Mouse (Mus musculus): ENCODE results near the gene Dact2. TPM values are rescaled to one million over a fixed set of nuclear protein-coding genes. Genes with fewer than 3 reads are reported as not detected.
A peak's percentile ranks its signal among the peaks of the same experiment; 100 is the strongest.

The Dact2 gene
- polyA plus RNA-seq, 1 experiment from 2014 or later = 4.6 TPM

DNA sequence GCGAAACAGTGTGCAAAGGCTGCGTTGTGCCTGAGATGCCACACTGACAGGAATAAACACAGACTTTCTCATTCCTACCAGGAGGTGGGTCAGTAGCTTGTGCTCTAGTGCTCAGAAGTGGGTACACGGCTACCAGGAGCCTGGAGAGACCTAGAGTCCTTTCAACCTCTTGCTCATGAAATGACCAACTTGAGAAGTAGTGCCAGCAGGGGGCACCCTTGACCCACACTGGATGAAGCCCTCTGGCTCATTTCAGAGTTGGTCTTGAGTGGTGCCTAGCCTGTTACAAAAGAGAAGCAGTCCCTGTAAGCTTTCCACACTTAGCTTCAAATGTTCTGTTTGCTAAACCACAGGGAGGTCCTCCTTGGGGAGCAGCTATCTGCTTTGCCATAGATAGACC lies 28.5 kb upstream of the Dact2 start:
- Histone ChIP-seq H3K36me3 (no peaks in the 10 kb centered on the region), H3K27me3 (peaks cover 9% of the 10 kb centered on the region; the same call in 1 of the 2 replicates), H3K4me2 (no peak overlapping the region), H3K9me3 (no peaks in the 10 kb centered on the region), H3K4me1 (peaks cover 8% of the 10 kb centered on the region; the same call in 1 of the 2 replicates), H3K4me3 (no peak overlapping the region), H3K9ac (no peak overlapping the region), H3K27ac (no peak overlapping the region)
- WGBS = 38% methylated on average over 3 of the region's 3 CpGs
- no peak for ATAC-seq (ENCODE audit: borderline replicate concordance, extremely low read depth, low FRiP score, low TSS enrichment)

DNA sequence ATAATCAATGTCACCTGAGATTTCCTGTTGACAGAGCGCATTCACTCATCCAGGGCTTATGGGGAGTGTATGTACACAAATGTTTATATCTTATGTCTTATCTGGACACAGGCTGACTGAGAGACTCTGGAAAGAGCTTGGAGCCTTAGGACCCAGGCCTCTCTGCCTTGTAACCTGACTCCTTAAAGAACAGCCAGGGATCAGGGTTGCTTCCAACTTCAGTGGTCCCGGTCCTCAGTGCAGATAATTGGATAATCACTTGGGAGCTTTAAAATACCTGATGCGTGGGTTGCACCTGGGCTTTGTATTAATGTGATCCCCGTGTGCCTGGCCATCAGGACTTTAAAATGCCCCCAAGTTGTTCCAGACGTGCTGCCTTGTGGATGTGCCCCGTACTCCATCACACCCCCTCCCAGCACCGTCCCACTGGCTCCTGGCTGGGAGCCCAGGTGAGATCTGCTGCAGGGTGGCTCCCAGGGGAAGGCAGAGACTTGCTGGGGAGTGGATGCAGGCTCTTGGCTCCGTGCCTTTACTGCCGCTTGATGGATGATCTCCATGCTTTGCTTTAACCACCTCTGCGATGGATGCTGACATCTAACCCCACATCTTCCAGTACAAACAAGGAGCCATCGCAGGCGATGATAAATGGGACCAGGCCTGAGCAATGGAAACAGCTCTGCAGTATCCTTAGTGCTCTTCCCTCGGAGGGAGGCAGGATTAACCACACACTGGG lies 26.8 kb upstream of the Dact2 start:
- Histone ChIP-seq H3K9me3 (no peaks in the 10 kb centered on the region), H3K9ac (no peak overlapping the region), H3K27ac (no peak overlapping the region), H3K4me3 (no peak overlapping the region), H3K27me3 (peaks cover 9% of the 10 kb centered on the region; the same call in 1 of the 2 replicates), H3K4me2 (no peak overlapping the region), H3K36me3 (no peaks in the 10 kb centered on the region), H3K4me1 (peaks cover 12% of the 10 kb centered on the region; the same call in 1 of the 2 replicates)
- WGBS = 9% methylated on average over 13 of the region's 13 CpGs
- ATAC-seq (ENCODE audit: borderline replicate concordance, extremely low read depth, low FRiP score, low TSS enrichment) = no peak

DNA sequence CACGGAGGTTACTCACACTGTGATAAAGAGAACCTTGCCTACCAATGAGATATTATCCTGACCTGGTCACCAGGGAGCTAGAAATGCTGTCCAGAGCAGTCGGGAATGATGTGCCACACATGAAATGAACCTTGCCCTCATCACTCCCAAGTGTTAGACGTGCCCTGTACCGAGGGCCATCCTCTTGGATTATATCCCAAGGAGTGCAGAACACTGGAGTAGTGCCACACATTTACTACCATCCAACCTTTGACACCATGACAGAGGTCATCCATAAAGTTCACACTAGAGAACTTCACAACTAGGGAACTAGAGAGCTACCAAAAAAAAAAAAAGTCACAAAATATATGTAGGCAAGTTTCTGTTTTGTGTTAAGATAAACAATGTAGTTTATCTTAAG lies 24.3 kb upstream of the Dact2 start:
- peaks cover 9% of the 10 kb centered on the region; the same call in 1 of the 2 replicates for H3K27me3 ChIP-seq
- 54% methylated on average over 4 of the region's 4 CpGs for WGBS
- no peak for ATAC-seq (ENCODE audit: borderline replicate concordance, extremely low read depth, low FRiP score, low TSS enrichment)

DNA sequence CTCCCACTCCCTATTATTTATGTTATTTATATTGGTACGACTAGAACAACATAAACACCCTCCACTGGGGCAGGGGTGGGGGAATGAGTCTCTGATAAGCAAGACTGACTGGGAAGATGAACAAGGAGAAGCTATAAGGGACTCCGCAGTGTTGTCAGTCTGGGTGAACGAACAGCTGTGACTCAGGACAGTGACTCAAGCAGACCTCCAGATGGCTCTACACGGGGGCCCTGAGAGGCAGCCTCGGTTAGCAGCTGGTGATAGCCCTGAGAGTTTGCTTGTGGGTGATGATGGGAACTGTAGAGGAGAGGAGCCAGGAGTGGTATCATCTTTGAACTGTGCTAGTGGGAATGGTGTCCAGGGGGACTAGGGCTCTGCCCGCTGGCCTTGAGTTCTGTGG lies 23.5 kb upstream of the Dact2 start:
- H3K4me3 ChIP-seq = no peak overlapping the region
- H3K9ac ChIP-seq = no peak overlapping the region
- ATAC-seq (ENCODE audit: borderline replicate concordance, extremely low read depth, low FRiP score, low TSS enrichment) = peak; percentile 50; the same call in 1 of the 2 replicates
- peaks cover 9% of the 10 kb centered on the region; the same call in 1 of the 2 replicates for H3K27me3 ChIP-seq
- WGBS = 24% methylated on average over 6 of the region's 6 CpGs
- no peak overlapping the region for H3K4me2 ChIP-seq
- H3K9me3 ChIP-seq = no peaks in the 10 kb centered on the region
- no peaks in the 10 kb centered on the region for H3K36me3 ChIP-seq
- H3K4me1 ChIP-seq = peaks cover 12% of the 10 kb centered on the region; the same call in 1 of the 2 replicates
- H3K27ac ChIP-seq = no peak overlapping the region

More for the DNA sequence above, 24.3 kb upstream of the Dact2 start:
- Histone ChIP-seq H3K9me3 (no peaks in the 10 kb centered on the region), H3K9ac (no peak overlapping the region), H3K4me1 (peaks cover 12% of the 10 kb centered on the region; the same call in 1 of the 2 replicates), H3K4me2 (no peak overlapping the region), H3K36me3 (no peaks in the 10 kb centered on the region), H3K4me3 (no peak overlapping the region), H3K27ac (no peak overlapping the region)

DNA sequence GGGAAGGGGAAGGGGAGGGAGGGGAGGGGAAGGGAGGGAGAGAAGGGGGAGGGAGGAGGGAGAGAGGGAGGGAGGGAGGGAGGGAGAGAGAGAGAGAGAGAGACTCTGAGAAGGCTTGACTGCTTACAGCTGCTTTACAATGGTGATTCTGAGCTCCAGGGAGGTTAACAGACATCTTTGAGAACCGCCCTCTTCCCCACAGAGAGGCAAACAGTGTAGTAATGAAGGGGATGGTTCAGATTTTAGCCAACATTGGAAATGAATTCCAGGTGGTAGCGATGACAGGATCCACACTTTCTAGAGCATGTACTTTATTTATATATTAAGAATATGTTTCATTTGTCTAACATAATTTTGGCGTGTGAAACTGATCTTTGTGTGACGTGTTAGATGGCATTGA lies 22.7 kb upstream of the Dact2 start:
- no peak for ATAC-seq (ENCODE audit: borderline replicate concordance, extremely low read depth, low FRiP score, low TSS enrichment)
- H3K27me3 ChIP-seq = peaks cover 9% of the 10 kb centered on the region; the same call in 1 of the 2 replicates
- 22% methylated on average over 4 of the region's 4 CpGs for WGBS

DNA sequence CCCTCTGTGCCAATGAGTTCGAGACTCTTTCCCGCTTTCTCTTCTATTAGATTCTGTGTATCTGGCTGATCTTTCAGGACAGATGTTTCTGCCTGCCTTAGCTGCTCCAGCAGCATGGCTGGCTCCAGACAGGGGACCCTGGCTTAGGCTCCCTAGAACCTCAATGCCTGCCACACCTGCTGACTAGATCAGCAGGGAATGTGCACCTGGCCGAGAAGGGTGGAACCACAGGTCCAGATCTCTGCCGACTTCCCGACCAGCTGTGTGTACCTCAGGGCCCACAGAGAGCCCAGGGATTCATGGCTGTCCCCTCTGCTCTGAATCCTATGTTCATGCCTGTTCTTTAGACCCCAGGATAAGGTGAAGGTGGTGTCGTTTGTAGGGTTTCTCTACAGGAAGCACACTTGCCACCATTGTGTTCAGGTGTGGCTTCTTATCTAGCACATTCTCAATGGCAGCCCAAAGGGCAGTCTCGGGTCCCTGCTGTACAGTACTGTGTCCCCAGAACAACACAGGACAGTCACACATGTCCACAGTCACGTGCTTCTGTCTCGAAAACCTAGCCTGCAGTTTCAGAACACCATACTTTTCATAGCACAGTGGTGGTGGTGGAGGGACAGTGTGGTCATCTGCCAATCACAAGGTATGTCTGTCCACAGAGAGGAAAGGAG lies 22.0 kb upstream of the Dact2 start:
- no peaks in the 10 kb centered on the region for H3K36me3 ChIP-seq
- peaks cover 5% of the 10 kb centered on the region; the same call in 1 of the 2 replicates for H3K27me3 ChIP-seq
- no peaks in the 10 kb centered on the region for H3K9me3 ChIP-seq
- no peak for ATAC-seq (ENCODE audit: borderline replicate concordance, extremely low read depth, low FRiP score, low TSS enrichment)
- H3K4me2 ChIP-seq = no peak overlapping the region
- H3K9ac ChIP-seq = no peak overlapping the region
- no peak overlapping the region for H3K4me3 ChIP-seq
- peaks cover 7% of the 10 kb centered on the region; the same call in 1 of the 2 replicates for H3K4me1 ChIP-seq
- WGBS = 61% methylated on average over 9 of the region's 9 CpGs
- H3K27ac ChIP-seq = no peak overlapping the region

More for the DNA sequence above, 22.7 kb upstream of the Dact2 start:
- Histone ChIP-seq H3K9ac (no peak overlapping the region), H3K4me1 (peaks cover 12% of the 10 kb centered on the region; the same call in 1 of the 2 replicates), H3K4me3 (no peak overlapping the region), H3K4me2 (no peak overlapping the region), H3K9me3 (no peaks in the 10 kb centered on the region), H3K27ac (no peak overlapping the region), H3K36me3 (no peaks in the 10 kb centered on the region)

DNA sequence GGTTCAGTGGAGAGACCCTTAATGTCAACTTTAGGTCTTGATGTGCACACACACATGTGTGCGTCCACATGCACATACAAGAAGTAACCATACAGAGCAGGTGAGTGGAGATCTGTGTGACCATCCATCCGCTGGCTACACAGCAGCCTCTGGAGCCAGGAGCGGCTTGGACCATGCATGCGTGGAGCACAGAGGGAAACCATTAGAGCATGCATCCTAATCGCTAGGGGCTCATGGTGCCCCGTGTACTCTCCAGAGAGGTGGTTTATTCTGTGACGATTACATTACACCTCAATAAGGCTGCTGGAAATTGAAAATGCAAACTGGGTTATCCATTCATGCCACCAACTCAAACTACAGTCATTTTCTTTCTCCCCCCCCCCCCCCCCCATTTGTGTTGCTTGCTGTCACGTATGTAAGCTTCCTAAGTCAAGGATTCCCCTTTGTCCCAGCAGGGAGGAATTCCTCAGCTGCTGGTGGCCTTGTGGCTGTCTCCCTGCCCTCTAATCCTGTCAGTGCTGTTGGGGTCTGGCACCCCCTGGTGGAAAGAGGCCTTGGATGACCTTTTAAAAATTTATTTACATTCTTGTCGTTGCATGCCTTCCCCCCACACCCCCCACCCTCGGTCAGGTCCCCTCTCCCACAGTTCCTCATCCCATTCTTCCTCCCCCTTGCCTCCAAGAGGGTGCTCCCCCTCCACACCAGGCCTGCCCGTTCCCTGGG lies 17.9 kb upstream of the Dact2 start:
- no peak overlapping the region for H3K4me2 ChIP-seq
- H3K9me3 ChIP-seq = no peaks in the 10 kb centered on the region
- H3K36me3 ChIP-seq = no peaks in the 10 kb centered on the region
- H3K27ac ChIP-seq = no peak overlapping the region
- H3K9ac ChIP-seq = no peak overlapping the region
- H3K4me3 ChIP-seq = no peak overlapping the region
- no peaks in the 10 kb centered on the region for H3K27me3 ChIP-seq
- no peak for ATAC-seq (ENCODE audit: borderline replicate concordance, extremely low read depth, low FRiP score, low TSS enrichment)
- WGBS = 30% methylated on average over 11 of the region's 11 CpGs
- no peaks in the 10 kb centered on the region for H3K4me1 ChIP-seq

DNA sequence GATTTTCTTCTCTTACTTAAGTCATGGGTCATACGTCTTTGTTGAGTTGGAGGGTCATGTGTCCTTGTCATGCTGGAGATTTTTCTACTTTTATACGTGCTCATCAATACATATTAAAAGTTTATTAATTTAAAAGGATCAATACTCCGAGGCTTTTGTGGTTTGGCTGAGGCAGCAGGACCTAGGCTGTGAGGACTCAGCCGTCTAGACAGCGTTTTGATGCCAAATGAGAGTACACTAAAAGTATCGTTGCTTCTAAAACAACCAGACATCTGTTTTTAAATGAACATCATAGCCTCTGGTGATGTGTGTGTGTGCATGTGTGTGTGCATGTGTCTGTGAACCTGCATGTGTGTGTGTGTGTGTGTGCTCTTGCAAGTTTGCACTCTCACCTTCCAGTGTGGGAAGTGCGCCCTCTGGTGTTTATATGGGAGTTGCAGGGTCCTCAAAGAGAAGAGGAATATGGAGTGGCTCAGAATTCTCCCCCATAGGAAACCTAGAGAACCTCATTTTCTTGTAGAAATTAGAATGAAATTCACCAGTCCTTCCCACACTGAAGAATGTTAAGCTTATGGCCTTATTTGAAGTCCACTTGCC lies 16.6 kb upstream of the Dact2 start:
- no peaks in the 10 kb centered on the region for H3K4me1 ChIP-seq
- no peaks in the 10 kb centered on the region for H3K9me3 ChIP-seq
- H3K27ac ChIP-seq = no peak overlapping the region
- H3K4me3 ChIP-seq = no peak overlapping the region
- no peak overlapping the region for H3K4me2 ChIP-seq
- 56% methylated on average over 7 of the region's 7 CpGs for WGBS
- no peaks in the 10 kb centered on the region for H3K27me3 ChIP-seq
- no peak for ATAC-seq (ENCODE audit: borderline replicate concordance, extremely low read depth, low FRiP score, low TSS enrichment)
- no peaks in the 10 kb centered on the region for H3K36me3 ChIP-seq
- H3K9ac ChIP-seq = no peak overlapping the region

DNA sequence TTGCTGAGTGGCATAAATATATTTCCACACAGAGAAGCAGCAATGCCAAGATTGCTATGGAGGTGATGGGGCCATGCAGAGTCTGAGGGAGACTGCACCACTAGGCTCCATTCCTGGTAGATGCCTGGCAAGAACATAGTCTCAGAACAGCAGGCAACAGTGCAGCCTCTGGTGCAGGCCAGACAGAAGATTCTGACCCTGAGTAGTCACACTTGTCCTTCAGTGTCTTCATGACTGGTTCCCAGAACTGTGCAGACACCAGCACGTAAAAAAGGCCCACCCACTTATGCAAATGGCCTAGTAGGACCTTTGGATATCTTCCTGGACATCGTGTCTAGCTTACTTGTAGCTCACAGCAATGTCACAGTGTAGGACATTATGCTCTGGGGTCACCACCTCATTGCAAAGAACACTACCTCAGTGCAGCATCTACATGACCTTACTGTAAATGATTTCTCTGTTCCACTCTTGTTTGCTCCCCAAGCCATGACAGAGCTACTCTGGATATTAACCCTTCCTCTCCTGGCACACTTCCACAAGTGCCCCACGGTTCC lies 9.9 kb upstream of the Dact2 start:
- Histone ChIP-seq H3K4me3 (no peak overlapping the region), H3K27me3 (no peaks in the 10 kb centered on the region), H3K4me2 (no peak overlapping the region), H3K36me3 (no peaks in the 10 kb centered on the region), H3K4me1 (no peaks in the 10 kb centered on the region), H3K9me3 (no peaks in the 10 kb centered on the region), H3K27ac (no peak overlapping the region), H3K9ac (no peak overlapping the region)
- WGBS = 54% methylated on average over 3 of the region's 3 CpGs
- no peak for ATAC-seq (ENCODE audit: borderline replicate concordance, extremely low read depth, low FRiP score, low TSS enrichment)

DNA sequence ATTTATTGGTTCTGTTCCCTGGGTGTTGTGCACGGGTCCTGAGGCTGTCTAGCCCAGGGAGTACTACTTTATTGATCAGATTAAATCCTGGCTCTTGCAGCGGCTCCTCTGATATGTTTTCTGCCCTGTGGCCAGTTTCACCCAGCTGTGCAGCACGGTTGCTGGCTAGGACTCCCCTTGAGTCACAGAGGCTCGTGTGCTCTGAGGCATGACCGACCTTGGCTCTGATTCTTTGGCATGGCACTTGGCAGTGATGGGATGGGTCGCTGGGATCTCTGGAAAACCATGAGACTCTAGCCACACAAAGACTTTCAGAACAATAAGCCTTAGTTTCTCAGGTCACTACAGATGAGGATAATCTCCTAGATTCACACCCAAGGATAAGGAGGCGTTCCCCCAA lies 8.7 kb upstream of the Dact2 start:
- no peak overlapping the region for H3K4me3 ChIP-seq
- ATAC-seq (ENCODE audit: borderline replicate concordance, extremely low read depth, low FRiP score, low TSS enrichment) = no peak
- H3K27me3 ChIP-seq = no peaks in the 10 kb centered on the region
- no peak overlapping the region for H3K27ac ChIP-seq
- H3K4me1 ChIP-seq = no peaks in the 10 kb centered on the region
- 78% methylated on average over 7 of the region's 7 CpGs for WGBS
- no peaks in the 10 kb centered on the region for H3K36me3 ChIP-seq
- no peak overlapping the region for H3K9ac ChIP-seq
- no peaks in the 10 kb centered on the region for H3K9me3 ChIP-seq
- no peak overlapping the region for H3K4me2 ChIP-seq

DNA sequence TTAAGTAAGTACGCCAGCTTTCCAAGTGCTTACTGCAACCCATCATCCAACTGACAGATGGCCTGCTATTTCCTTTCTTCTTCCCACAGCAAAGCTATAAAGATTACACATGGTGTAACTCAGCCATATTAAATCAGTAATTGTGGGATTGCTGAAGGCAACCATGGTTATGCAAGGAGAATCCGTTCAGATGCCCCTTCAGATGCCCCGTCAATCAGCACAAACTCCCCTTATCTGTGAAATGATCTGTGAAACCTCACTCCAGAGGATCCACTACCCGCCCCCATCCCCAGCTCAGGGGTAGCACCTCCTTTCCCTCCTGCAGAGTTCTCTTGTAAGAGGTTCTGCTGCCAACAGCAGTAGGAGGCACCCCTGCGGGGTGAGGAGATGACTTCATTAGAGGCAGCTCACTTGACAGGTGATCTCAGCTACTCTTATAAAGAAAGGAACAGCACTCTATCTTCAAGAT lies 3.0 kb upstream of the Dact2 start:
- H3K4me3 ChIP-seq = no peak overlapping the region
- peaks cover 44% of the 10 kb centered on the region for H3K27me3 ChIP-seq
- H3K27ac ChIP-seq = no peak overlapping the region
- no peaks in the 10 kb centered on the region for H3K36me3 ChIP-seq
- no peaks in the 10 kb centered on the region for H3K9me3 ChIP-seq
- no peak for ATAC-seq (ENCODE audit: borderline replicate concordance, extremely low read depth, low FRiP score, low TSS enrichment)
- 17% methylated on average over 5 of the region's 5 CpGs for WGBS
- no peak overlapping the region for H3K4me2 ChIP-seq
- peaks cover 3% of the 10 kb centered on the region; the same call in 1 of the 2 replicates for H3K4me1 ChIP-seq
- no peak overlapping the region for H3K9ac ChIP-seq

Data from lung, embryonic 15.5 days (tissue).